Mouse (Mus musculus): Measurements from ENCODE around the gene Lims1. TPM values are rescaled to one million over a fixed set of nuclear protein-coding genes. Genes with fewer than 3 reads are reported as not detected.

Gene Lims1
- total RNA-seq, 1 experiment from 2014 or later = 69.7 TPM

DNA sequence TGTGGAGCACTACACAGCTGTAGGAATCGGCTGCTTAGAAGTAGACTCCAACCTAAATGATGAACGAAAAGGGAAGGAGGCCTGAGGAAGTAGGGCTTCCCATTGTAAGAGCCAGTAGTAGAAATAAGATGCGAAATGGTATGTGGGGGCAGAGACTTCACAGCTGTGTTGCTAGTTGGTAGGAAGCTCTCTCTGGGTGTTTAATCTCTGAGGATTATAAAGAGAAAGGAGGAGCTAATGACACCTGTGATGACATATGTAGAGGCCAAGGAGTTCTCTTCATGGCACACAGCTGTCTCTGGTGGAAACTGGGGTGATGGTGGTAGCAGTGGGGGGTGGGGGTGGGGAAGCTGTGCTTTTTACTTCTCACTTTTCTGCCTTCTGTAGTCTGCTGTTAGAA lies 27.3 kb downstream of the Lims1 start:
- no peak for DNase-seq

DNA sequence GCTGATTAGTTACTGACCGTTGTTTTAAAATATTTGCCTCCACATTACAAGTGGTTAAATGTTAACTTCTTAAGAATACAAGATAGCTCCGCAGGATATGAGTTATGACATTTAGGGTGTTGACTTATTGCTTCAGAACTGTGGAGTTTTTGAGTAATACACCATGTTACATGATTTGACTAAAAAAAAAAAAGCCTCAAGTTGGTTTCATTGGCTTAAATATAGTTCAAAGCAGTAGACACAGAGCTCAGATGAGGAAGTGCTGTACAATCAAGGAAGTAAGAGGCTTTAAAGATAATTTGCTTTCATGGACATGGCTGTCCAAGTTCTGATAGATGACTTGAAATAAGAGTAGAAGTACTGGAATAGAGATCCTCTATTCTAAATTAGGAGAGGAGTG lies 28.4 kb downstream of the Lims1 start:
- no peak for DNase-seq

DNA sequence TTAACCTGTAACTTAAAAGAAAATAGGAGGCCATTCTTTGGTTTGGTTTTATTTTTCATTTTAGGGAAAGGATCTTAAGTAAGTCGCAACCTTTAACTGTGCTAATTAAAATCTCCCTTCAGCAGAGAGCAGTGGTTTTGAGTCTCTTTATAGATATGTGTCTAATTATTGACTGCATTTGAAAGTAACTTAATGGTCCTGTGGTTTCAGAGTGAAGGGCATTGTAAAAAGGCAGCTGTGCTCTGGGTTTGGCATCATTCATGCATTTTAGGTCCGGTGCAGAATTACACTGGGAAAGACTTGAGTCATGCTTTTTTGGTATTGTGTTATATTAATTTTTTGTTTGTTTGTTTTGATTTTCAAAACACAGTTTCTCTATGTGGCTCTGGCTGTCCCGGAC lies 29.1 kb downstream of the Lims1 start:
- DNase-seq = no peak

DNA sequence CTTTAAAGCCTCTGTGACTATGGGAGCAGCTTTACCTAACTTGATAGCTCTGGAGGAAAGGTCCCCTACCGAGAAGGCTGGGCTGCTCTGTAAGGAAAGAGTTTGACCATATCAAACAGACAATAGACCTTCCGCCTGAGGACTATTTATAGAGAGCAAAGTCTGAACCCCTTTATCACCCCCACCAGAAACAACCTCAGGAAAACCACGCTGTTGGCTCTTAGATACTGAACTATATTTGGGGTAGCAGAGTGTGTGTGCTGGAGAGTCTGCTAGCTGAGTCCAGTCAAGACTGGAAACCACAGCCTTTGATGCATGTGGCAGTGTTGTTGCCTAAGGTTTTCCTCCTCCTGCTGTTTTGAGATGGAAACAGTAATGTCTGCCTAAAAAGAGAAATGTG lies 31.3 kb downstream of the Lims1 start:
- DNase-seq = no peak

DNA sequence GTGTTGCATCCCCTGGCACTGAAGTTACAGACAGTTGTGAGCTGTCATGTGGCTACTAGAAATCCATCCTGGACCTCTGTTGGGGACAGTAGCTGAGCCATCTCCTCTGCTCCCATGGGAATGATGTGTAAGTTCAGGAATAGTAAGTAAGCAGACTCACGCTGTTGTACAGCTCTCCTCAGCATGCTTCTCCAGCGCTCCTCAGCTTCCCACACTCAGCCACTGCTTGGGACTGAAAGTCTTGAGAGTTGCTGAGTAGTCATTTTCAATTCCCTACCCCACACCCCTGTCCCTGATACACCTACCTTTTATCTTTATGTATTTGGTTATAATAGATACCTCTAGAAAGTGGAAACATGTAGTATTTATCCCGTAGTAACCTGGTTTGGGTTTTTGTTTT lies 33.2 kb downstream of the Lims1 start:
- DNase-seq = no peak

DNA sequence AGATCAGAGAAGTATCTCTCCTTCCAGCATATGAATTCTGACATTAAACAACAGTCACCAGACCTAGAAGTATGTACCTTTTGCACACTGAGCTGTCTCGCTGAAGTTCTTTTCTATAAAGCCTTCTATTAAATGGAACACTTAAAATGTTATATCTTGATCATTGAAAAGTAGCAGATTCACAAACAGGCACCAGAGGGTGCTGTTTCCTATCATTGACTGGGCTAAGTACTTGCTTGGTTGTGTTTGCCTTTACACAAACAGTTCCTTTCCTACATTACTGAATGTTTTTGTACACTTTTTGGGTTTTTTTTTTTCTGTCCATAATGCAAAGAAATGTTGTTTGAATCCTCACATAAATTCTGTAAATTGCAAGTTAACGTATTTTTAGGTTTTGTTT lies 35.9 kb downstream of the Lims1 start:
- DNase-seq = no peak

DNA sequence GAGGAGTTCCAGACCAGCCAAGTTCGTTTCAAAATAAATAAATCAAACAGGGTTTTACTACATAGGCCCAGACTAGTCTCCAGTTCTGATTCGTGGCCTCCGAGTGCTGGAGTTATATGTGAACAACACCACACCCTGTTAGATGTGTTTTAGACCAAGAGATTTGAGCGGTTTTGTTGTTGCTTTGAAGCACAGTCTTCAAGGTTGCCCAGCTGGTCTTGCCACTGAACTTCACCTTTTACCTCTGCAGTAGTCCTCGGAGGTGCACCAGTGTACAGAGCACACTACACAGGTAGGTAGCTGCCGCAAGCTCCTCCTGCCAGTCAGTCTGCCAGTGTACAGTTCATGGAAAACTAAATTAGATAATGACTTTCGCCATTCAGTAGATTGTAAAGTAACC lies 36.7 kb downstream of the Lims1 start:
- no peak for DNase-seq

DNA sequence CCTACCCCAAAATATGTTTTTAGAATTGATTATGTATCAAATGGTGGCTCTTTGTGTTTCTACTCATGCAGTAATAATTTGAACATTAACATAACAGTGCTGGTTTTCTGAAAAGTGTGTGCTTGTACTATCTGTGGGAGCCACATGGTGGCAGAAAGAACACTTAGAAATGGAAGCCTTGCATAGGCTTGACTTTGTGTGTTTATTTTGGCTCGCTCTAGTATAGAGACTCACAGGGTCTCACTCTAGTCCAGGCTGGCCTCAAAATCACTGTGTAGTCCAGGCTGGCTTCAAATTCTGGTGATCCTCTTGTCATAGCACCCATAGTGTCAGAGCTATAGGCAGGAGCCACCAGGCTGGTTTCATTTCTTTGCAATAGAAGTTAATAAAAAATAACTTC lies 39.5 kb downstream of the Lims1 start:
- no peak for DNase-seq

DNA sequence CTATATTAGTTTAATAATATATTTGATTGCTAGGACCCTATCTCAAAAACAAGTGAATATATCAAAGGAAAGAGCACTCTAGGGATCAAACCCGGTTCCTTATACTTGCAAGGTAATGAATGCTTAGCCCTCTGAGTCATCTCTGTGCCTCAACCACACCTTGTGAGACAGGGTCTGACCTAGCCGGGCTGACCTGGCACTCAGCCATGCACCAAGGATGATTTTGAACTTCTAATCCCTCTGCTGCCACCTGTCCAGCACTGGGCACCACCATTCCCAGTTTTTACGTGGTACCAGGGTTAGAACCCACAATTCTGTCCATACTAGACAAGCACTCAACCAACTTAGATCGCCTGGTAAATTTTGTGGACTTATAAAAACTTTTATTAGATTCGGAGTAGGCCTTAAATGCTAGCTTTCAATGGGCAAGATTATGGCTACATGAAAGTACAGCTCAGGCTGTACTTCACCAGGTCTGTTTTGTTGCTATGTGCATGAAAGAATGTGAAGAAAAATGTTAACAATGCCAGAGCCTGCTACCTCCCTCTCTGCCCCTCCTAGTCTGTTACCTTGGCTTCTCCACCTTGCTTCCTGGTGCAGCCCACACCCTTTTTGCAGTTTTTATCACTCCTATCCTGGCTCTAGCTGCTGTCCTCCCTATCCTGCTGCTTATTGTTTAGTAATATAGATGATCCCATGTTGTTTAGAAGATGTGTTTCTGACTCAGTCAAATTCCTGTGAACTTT lies 41.7 kb downstream of the Lims1 start:
- no peak for DNase-seq

DNA sequence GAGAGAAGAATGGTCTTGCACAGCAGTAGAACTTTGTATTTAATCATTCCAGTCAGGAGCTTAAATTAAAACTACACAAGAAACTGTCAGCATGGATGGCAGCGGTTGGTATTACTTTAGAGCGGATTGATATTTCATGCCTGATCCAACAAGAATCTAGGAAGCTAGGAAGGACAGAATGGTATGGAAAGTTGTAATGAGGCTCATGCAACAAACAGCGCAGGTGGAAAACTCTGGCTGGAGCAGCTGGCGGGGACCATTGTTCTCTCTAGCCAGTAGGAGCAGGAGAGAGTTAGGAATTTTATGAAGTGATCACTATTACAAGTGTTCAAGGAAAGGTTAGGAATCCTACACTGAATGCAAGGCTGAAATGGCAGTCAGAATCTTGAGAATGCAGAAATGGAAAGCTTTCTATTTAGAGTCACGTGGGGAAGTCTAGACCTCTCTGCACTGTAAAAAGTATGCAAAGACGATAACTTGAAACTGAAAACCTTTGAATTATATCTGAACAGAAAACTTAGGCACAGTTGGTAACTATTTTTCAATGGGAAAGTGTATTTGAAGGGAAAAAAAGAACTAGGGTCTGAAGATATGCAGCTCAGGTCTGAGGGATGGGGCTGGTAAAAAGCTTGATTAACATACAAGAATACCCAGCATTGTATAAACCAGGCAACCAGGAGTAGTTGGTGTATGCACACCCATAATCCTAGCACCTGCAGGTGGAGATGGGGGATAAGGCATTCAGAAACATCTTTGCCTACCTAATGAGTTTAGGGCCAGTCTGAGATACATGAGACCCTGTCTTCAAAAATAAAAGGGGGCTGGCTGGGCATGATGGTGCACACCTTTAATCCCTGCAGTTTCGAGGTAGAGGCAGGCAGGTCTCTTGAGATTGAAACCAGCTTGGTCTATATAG lies 45.8 kb downstream of the Lims1 start:
- no peak for DNase-seq

DNA sequence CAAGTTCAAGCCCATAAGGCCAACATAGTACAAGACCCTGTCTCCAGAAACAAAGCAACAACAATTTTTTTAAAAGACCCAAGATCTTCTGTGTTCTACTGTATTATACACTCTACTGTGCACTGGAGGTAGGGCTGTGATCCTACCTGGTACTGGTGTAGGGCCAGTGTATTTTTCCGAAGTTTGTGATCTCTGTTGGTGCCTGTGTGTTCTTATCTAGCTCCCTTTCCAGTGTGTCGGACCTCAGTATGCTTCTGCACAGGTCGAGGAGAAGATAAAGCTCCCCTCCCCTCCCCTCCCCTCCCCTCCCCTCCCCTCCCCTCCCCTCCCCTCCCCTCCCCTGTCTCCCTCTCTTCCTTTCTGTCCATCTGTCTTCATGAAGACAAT lies 46.4 kb downstream of the Lims1 start:
- no peak for DNase-seq

DNA sequence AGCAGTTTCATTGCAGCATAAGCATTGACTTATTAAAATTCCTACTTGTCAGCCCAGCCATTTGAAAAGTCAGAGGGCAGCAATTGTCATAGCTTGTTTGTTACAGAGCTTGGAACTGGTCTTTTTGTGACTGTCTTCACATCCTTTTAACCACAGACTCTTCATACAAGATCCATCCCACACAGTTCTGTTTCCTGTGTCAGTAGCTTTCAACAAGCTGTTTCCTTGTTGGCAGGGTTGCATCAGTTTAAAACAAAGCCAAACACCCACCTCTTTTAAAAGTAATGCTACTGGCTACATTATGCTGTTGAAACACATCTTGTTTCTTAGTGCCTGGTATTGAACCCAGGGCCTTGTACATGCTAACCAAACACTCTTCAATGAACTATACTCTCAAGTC lies 46.9 kb downstream of the Lims1 start:
- no peak for DNase-seq

DNA sequence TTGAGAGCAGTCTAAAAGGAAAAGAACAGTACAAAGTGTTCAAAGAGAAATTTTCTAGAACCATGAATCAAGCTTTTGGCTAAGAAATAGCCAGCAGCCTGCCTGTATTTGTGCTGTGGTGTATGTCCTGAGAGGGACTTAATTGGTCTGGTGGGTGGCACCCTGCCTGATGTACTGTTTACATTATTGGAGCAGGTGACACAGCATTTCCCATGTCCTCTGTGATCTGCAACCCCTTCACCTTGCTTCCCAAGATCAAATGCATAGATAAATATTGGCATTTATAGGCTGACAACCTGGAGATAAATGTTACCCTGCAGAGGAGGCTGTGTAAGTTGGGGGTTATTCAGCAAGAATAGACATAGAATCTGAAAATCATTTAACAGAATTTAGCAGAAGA lies 47.3 kb downstream of the Lims1 start:
- DNase-seq = no peak

DNA sequence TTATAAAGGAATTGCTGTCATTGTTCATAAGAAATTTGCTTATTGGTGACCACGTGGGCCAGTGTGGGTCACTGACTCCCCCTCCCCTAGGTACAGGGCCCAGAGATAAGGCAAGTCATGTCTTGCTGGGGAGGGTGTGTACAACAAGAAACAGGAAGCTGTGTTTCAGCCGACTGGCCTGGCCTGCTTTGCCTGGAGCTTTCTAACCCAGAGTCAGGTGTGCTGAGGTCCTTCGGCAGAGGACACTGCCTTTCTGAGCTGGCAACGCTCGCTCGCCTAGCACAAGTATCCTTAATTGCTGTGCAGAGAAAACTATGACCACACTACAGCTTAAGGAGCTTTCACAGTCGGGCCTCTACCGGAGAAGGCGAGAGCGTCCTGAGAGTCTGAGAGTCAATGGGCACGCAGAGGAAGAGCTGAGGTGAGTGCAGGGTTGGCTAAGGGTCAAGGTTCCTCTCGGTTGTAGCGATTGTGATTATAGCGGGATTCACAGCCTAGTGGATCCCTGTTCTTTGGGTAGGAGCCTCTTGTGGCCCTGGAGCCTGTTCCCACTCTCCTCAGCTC lies 48.1 kb downstream of the Lims1 start:
- no peak for DNase-seq

DNA sequence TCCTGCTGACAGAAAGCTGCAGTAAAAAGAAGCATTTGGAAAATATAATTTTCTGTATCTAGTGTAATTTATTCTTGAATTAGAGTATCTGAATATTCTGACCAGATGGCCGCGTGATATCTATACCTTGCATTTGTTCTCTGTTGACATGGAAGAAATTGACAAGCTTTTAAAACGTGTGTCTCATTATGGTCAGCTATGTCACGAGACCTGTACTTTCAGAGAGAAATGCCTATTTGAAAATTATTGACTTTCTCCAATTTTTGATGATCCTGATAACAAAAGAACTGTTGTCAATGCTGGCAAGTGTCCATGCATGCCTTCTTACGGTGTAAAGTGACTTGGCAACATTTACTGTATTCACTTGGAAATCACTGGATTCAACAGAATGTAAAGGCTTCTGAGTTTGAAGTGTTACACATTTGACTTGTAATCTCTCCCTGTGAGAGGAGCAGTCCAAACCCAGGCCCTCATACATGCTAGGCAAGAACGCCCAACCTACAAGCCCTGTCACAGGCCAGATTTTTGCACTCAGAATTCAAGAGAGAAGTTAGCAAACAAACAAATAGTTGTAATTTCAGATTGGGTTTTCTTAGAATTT lies 49.3 kb downstream of the Lims1 start:
- no peak for DNase-seq

DNA sequence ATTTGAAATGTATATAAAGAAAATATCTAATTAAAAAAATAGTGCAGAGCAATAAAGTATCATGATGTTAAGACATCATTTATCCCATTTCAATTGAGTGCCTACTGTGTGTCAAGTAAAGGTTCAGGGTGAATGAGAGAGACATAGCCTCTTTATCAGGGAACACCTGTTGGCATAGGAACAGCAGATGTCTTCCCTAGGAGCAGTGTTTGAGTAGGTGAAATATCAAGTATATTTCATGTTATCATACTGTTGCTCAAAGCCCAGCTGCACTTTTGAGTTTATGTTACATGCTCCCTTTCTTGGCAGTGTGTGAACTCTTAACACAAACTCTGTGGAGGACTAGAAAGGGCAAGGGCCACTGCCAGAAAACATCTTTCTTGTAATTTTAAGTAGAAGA lies 50.6 kb downstream of the Lims1 start:
- DNase-seq = no peak

DNA sequence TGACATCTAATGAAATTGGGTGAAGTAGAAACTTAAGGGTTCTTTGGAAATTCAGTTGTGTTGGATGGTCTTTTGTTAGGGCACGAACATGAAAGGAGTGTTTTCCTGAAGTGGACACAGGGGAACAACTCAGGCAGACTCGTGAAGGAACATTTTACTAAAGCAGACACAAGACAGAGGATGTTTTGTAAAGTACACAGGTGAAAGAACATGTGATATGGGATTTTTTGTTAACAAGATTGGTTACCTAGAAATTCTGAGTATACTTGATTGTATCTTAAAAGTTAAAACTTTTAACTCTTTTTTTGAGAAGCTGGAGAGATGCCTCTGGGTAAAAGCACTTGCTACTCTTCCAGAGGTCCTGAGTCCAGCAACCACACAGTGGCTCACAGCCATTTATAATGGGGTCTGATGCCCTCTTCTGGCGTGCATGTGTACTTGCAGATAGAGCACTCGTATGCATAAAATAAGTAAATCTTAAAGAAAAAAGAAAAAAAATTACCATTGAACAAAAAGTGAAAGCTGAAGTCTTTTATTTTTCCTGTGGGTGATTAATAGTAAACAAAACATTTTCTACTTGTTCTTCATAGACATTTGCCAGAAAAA lies 54.4 kb downstream of the Lims1 start:
- peak; percentile 30 for DNase-seq

DNA sequence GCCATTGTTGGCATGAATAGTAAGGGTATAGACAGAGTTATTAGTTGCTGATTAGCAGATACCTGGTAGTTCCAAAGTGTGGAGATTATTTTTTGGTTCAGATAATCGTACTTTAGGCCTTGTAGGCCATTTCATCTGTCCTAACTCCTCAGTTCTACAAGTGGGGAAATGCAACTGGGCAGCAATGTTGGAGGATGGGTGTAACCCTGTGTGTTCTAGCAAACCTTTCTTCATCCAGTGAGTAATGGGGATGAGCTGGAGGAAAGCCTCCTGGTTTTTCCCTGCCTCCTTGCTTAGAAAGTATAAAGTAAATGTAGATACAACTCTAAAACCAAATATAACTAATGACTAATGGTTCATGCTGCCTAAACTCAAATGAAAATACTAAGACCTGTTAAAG lies 55.1 kb downstream of the Lims1 start:
- no peak for DNase-seq

DNA sequence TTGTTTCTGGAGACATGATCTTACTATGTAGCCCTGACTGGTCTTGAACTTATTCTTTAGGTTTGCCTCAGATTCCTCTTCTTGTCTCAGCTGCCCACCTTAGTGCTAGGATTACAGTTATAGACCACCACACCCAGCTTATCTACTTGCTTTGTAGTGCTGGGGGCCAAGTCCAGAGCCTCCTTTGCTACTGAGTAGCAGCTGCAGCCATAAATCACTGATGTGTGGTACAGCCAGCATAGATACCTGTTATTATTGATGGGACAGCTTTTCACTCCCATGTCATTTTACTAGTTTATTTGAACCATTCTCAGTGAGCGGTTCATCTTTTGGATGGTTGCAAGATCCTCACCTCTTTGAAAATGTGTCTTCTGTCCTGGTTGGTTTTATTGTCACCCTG lies 56.4 kb downstream of the Lims1 start:
- no peak for DNase-seq

DNA sequence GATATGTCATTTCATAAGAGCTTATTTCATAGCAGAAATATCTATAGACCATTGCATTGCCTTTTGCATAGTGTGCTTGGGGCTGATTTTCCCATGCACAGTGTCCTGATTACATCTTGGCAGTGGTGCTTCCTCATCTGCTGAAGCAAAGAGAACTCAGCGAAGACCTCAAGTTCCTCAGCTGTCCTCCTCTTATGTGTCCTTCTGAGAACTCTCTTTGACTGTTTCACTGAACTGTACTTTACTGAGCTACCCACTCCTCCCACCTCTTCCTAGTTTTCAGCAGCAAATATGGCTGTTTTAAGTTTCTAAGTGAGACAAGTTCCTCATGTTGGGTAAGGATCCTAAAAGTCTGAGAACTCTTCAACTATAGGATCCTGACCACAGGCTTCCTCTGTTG lies 58.6 kb downstream of the Lims1 start:
- no peak for DNase-seq

DNA sequence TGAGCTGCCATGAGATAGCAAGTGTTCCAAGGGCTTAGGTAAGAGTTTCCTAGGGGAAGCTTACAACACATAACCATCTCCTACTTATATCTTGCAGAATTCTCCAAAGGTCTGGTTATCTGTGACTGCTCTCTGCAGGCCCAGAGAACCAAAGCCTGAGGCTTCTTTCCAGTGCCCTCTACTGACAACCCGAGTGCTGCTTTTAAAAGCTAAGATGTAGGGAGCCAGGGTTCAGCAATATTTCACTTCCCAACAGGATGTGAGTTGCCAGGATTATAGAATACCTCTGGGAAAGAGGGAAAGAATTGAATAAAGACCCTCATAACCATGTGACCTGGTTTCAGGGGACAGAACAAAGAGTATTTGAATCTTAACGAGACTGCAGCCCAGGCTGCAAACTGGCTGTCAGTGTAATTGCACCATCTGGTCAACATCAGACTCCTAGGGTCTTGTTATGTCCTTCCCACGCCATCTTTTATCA lies 59.4 kb downstream of the Lims1 start:
- no peak for DNase-seq

DNA sequence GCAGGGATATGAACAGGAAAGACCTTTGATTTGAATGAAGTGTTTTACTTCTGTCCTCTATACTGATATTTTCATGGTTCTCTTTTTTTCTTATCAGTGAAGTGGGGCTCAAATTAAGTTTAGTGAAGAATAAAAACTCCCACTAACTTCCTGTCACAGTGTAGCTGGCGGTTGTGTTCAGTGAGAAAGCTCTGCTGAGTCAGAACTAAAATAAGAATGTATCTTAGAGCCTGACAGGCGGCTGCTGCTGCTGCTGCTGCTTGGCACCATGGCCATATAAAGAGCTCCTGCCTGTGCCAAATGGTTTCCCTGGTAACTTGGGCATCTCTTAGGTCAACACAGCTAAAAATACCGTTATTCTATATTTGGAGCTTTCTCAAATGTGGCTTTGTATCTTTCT lies 60.0 kb downstream of the Lims1 start:
- no peak for DNase-seq

DNA sequence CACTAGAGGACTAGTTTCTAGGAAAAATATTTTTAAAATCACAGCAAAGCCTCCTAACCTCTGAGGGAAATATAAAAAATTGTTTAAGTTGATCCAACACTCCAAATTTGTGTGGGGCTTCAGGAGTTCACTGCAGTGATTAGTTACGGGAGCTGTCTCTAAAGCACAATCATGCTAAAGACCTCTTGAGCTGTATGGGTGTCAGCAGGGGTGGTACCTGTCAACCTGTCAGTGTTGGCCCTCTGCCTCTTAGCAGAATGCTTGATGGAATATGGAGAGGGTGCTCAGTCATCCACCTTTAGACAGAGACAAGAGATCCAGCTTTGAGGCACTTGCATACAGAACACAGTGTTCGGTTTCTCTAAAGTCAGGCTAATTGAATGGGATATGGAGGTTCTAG lies 60.5 kb downstream of the Lims1 start:
- DNase-seq = no peak

Data from adrenal gland, postnatal 25 days (tissue).